Mouse (Mus musculus) mesoderm, embryonic 11.5 days (tissue): ENCODE measurements around the gene Spaca9.
A peak's percentile ranks its signal among the peaks of the same experiment; 100 is the strongest.

Experiments used
- DNase-seq: peaks from one replicate; pipeline ENCODE4 v3.0.0-alpha.2; 2012; ENCODE audit warnings: low read depth, low spot score

The Spaca9 gene

GRCm38 (mm10) chr2:28665818-28666217 lies 33.7 kb downstream of the Spaca9 start:
- peak; percentile 37 for DNase-seq

DNA sequence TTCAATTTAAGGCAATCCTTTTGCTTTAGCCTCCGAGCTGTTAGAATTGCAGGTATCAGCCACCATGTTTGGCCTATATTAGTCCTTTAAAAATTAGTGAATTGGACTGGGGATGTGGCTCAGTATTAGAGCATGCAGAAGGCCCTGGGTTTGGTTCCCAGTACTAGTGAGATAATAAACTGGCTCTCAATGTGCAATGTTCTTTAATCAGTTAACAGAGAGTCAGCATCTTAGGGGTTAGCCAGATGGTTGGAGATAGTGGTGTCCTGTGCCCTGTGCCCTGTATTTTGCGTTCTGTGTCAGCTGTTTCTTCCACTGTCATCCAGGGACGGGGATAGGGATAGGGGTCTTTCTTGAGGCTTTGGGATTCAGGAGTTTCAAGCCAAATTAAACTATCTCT lies 36.6 kb downstream of the Spaca9 start:
- DNase-seq = no peak

GRCm38 (mm10) chr2:28656216-28656615 lies 43.3 kb downstream of the Spaca9 start:
- DNase-seq = no peak

DNA sequence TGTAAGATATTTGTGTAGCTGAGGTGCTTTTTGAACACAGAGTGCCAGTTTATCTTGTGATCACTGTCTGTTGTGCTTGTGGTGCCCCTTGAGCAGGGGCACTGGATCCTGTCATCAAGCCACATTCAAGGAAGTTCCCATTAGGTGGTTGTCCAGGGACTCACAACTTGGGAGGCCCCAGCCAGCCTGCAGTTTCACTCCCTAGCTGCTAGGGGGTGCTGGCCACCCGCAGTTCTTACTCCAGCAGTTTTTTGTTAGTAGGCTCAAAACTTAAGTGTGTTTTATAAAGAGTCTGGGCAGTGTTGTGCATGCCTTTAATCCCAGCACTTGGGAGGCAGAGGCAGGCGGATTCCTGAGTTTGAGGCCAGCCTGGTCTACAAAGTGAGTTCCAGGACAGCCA lies 45.2 kb downstream of the Spaca9 start:
- DNase-seq = peak; percentile 22

DNA sequence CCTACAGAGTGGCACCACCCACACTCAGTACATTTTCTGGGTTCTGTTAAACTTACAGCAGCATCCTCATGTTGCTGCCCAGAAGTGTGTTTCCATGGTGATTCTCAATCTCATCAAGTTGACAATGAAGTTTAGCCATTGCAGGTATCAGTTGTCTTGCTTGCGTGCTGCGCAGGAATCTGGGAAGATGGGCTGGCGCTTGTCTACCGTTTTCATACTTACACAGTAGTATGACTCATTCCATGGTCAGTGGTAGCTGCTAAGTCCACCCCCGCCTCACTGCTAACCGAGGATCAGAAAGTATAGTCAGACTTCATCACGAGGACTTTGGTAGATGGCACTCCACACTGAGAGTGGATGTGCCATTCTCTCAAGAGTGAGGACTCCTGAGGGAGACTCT lies 46.2 kb downstream of the Spaca9 start:
- no peak for DNase-seq

DNA sequence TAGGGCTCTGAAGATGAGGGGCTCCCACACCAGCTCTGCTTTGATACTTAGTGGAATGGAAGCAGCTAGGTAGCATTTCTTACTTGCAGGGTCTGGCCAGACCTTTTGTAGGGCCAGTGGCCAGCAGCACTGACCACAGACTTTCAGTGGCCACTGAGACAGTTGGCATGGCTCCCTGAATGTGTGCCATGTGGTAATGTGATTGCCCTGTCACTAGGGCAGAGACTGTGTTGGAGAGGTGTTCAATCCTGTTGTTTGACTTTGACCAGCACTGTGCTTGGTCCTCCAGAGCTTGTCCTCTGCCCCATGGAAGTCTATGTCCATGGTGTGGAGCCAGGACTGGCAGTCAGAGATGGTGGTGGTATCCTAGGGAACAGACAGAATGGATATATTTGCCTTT lies 49.0 kb downstream of the Spaca9 start:
- DNase-seq = no peak

DNA sequence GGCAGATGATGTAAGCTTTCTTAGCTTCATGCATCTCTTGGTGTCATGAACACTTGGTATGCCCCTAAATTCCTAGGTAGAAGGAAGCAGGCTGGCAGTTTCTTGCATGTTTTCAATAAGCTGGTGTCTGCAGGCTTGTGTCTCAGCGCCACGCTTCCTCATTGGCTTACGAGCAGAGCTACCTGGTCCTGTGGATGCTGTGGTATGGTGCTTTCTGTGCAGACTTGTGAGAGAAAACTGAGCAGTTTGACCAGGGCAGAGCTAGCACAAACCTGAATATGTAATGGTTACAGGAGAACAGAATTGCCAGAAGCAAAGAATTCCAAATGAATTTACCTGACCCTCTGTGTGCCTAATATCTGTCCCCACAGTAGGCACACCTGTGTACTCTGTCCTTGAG lies 56.4 kb downstream of the Spaca9 start:
- DNase-seq = no peak
